Mouse (Mus musculus): Measurements from ENCODE around the gene Ppfia3. TPM values are rescaled to one million over a fixed set of nuclear protein-coding genes. Genes with fewer than 3 reads are reported as not detected.

The Ppfia3 gene
- total and polyA plus RNA-seq, 2 experiments from 2014 or later = 0.68 to 1.8 TPM

GRCm38 (mm10) chr7:45355318-45356020 is 11.3 kb downstream of the Ppfia3 start:
- no peak overlapping the region for H3K4me2 ChIP-seq (ENCODE audit: low read depth, low read length)
- DNase-seq (ENCODE audit: low spot score) = no peak
- H3K4me1 ChIP-seq (ENCODE audit: control insufficient read depth, insufficient read depth) = no peaks in the 10 kb centered on the region
- TF ChIP-seq EP300 (IDR thresholded peaks at IDR 0.05; ENCODE audit: low read depth) = no peak
- no peak for TF ChIP-seq CTCF (IDR thresholded peaks at IDR 0.05; ENCODE audit: low read depth)
- 65% methylated on average over 15 of the region's 15 CpGs for WGBS
- H3K27me3 ChIP-seq (ENCODE audit: control insufficient read depth, insufficient read depth, low read length) = peaks cover 8% of the 10 kb centered on the region
- H3K9ac ChIP-seq (replicated peaks; ENCODE audit: low read depth, low read length) = no peak overlapping the region
- no peaks in the 10 kb centered on the region for H3K36me3 ChIP-seq (replicated peaks; ENCODE audit: control insufficient read depth, insufficient read depth, low read length)
- no peak overlapping the region for H3K27ac ChIP-seq (ENCODE audit: low read depth)
- H3K4me3 ChIP-seq (ENCODE audit: low read depth, low read length) = no peak overlapping the region
- ATAC-seq (ENCODE audit: insufficient read depth, low read depth) = no peak
- no peaks in the 10 kb centered on the region for H3K9me3 ChIP-seq (replicated peaks; ENCODE audit: control insufficient read depth, low read length)

GRCm38 (mm10) chr7:45353041-45353440 is 13.8 kb downstream of the Ppfia3 start:
- Histone ChIP-seq H3K4me3 (ENCODE audit: low read depth, low read length) (no peak overlapping the region), H3K36me3 (replicated peaks; ENCODE audit: control insufficient read depth, insufficient read depth, low read length) (no peaks in the 10 kb centered on the region), H3K9ac (replicated peaks; ENCODE audit: low read depth, low read length) (no peak overlapping the region), H3K27ac (ENCODE audit: low read depth) (no peak overlapping the region), H3K4me1 (ENCODE audit: control insufficient read depth, insufficient read depth) (no peaks in the 10 kb centered on the region), H3K9me3 (replicated peaks; ENCODE audit: control insufficient read depth, low read length) (no peaks in the 10 kb centered on the region), H3K27me3 (ENCODE audit: control insufficient read depth, insufficient read depth, low read length) (no peaks in the 10 kb centered on the region), H3K4me2 (ENCODE audit: low read depth, low read length) (no peak overlapping the region)
- TF ChIP-seq CTCF (IDR thresholded peaks at IDR 0.05; ENCODE audit: low read depth) (no peak), EP300 (IDR thresholded peaks at IDR 0.05; ENCODE audit: low read depth) (no peak)
- WGBS = 13% methylated on average over 5 of the region's 5 CpGs
- ATAC-seq (ENCODE audit: insufficient read depth, low read depth) (no peak), DNase-seq (ENCODE audit: low spot score) (no peak)

- 58% methylated on average over 13 of the region's 13 CpGs for WGBS
These were observed 19.9 kb downstream of the Ppfia3 start for GRCm38 (mm10) chr7:45346905-45347304.

GRCm38 (mm10) chr7:45343543-45343942 is 23.3 kb downstream of the Ppfia3 start:
- Histone ChIP-seq H3K4me1 (ENCODE audit: control insufficient read depth, insufficient read depth) (peaks cover 26% of the 10 kb centered on the region), H3K9ac (replicated peaks; ENCODE audit: low read depth, low read length) (no peak overlapping the region), H3K4me2 (ENCODE audit: low read depth, low read length) (no peak overlapping the region), H3K27me3 (ENCODE audit: control insufficient read depth, insufficient read depth, low read length) (no peaks in the 10 kb centered on the region; the same call in 1 of the 2 replicates), H3K9me3 (replicated peaks; ENCODE audit: control insufficient read depth, low read length) (no peaks in the 10 kb centered on the region), H3K4me3 (ENCODE audit: low read depth, low read length) (no peak overlapping the region), H3K27ac (ENCODE audit: low read depth) (no peak overlapping the region), H3K36me3 (replicated peaks; ENCODE audit: control insufficient read depth, insufficient read depth, low read length) (no peaks in the 10 kb centered on the region)
- no peak for ATAC-seq (ENCODE audit: insufficient read depth, low read depth)
- no peak for DNase-seq (ENCODE audit: low spot score)
- 20% methylated on average over 13 of the region's 13 CpGs for WGBS
- TF ChIP-seq EP300 (IDR thresholded peaks at IDR 0.05; ENCODE audit: low read depth) = no peak
- peak; percentile 26; the same call in 1 of the 2 replicates for TF ChIP-seq CTCF (IDR thresholded peaks at IDR 0.05; ENCODE audit: low read depth)

More at GRCm38 (mm10) chr7:45346905-45347304, 19.9 kb downstream of the Ppfia3 start:
- no peak overlapping the region for H3K4me2 ChIP-seq (ENCODE audit: low read depth, low read length)
- no peak for ATAC-seq (ENCODE audit: insufficient read depth, low read depth)
- no peak overlapping the region for H3K27ac ChIP-seq (ENCODE audit: low read depth)
- TF ChIP-seq EP300 (IDR thresholded peaks at IDR 0.05; ENCODE audit: low read depth) (no peak), CTCF (IDR thresholded peaks at IDR 0.05; ENCODE audit: low read depth) (no peak)
- H3K27me3 ChIP-seq (ENCODE audit: control insufficient read depth, insufficient read depth, low read length) = no peaks in the 10 kb centered on the region
- no peaks in the 10 kb centered on the region for H3K9me3 ChIP-seq (replicated peaks; ENCODE audit: control insufficient read depth, low read length)
- no peak overlapping the region for H3K9ac ChIP-seq (replicated peaks; ENCODE audit: low read depth, low read length)
- no peaks in the 10 kb centered on the region for H3K4me1 ChIP-seq (ENCODE audit: control insufficient read depth, insufficient read depth)
- no peak overlapping the region for H3K4me3 ChIP-seq (ENCODE audit: low read depth, low read length)
- DNase-seq (ENCODE audit: low spot score) = no peak
- no peaks in the 10 kb centered on the region for H3K36me3 ChIP-seq (replicated peaks; ENCODE audit: control insufficient read depth, insufficient read depth, low read length)

- WGBS = 89% methylated on average over 11 of the region's 11 CpGs
- Histone ChIP-seq H3K4me1 (ENCODE audit: control insufficient read depth, insufficient read depth) (peaks cover 41% of the 10 kb centered on the region), H3K36me3 (replicated peaks; ENCODE audit: control insufficient read depth, insufficient read depth, low read length) (no peaks in the 10 kb centered on the region), H3K9me3 (replicated peaks; ENCODE audit: control insufficient read depth, low read length) (no peaks in the 10 kb centered on the region), H3K27me3 (ENCODE audit: control insufficient read depth, insufficient read depth, low read length) (no peaks in the 10 kb centered on the region; the same call in 1 of the 2 replicates), H3K4me3 (ENCODE audit: low read depth, low read length) (no peak overlapping the region), H3K27ac (ENCODE audit: low read depth) (no peak overlapping the region), H3K9ac (replicated peaks; ENCODE audit: low read depth, low read length) (no peak overlapping the region), H3K4me2 (ENCODE audit: low read depth, low read length) (no peak overlapping the region)
- DNase-seq (ENCODE audit: low spot score) (no peak), ATAC-seq (ENCODE audit: insufficient read depth, low read depth) (no peak)
- TF ChIP-seq EP300 (IDR thresholded peaks at IDR 0.05; ENCODE audit: low read depth) = no peak
These were observed 24.7 kb downstream of the Ppfia3 start for GRCm38 (mm10) chr7:45342081-45342480.

GRCm38 (mm10) chr7:45341303-45341702 is 25.5 kb downstream of the Ppfia3 start:
- Histone ChIP-seq H3K9me3 (replicated peaks; ENCODE audit: control insufficient read depth, low read length) (no peaks in the 10 kb centered on the region), H3K4me2 (ENCODE audit: low read depth, low read length) (peak overlapping the region; percentile 94), H3K4me3 (ENCODE audit: low read depth, low read length) (no peak overlapping the region), H3K9ac (replicated peaks; ENCODE audit: low read depth, low read length) (no peak overlapping the region), H3K36me3 (replicated peaks; ENCODE audit: control insufficient read depth, insufficient read depth, low read length) (no peaks in the 10 kb centered on the region), H3K27ac (ENCODE audit: low read depth) (no peak overlapping the region), H3K27me3 (ENCODE audit: control insufficient read depth, insufficient read depth, low read length) (no peaks in the 10 kb centered on the region; the same call in 1 of the 2 replicates), H3K4me1 (ENCODE audit: control insufficient read depth, insufficient read depth) (peaks cover 42% of the 10 kb centered on the region)
- ATAC-seq (ENCODE audit: insufficient read depth, low read depth) = peak; percentile 69
- DNase-seq (ENCODE audit: low spot score) = peak; percentile 92
- TF ChIP-seq CTCF (IDR thresholded peaks at IDR 0.05; ENCODE audit: low read depth) (peak; percentile 89), EP300 (IDR thresholded peaks at IDR 0.05; ENCODE audit: low read depth) (no peak)
- 4% methylated on average over 8 of the region's 8 CpGs for WGBS

Measured in heart, postnatal 0 days (tissue).